Mouse (Mus musculus) forebrain, embryonic 13.5 days (tissue): ENCODE measurements around the gene 1700009N14Rik. TPM values are rescaled to one million over a fixed set of nuclear protein-coding genes. Genes with fewer than 3 reads are reported as not detected.

Experiments used
- ATAC-seq: fragments of 200-750 bp; cut with Nextera tagmentation; 2 replicates; pipeline ENCODE4 v1.8.0; 2017
- H3K27ac ChIP-seq: fragments of 300-500 bp; sonication (generic); 2 replicates; pipeline ENCODE4 v1.5.1; 2015; ENCODE audit warnings: inconsistent platforms, mild to moderate bottlenecking, moderate library complexity
- H3K27me3 ChIP-seq: fragments of 300-500 bp; sonication (generic); 2 replicates; pipeline ENCODE4 v1.6.1; 2015; ENCODE audit warnings: mild to moderate bottlenecking, inconsistent platforms
- H3K36me3 ChIP-seq: fragments of 300-500 bp; sonication (generic); 2 replicates; pipeline ENCODE4 v1.6.1; 2015; ENCODE audit warnings: mild to moderate bottlenecking, inconsistent platforms; ENCODE audit not compliant: poor library complexity, severe bottlenecking
- H3K4me1 ChIP-seq: fragments of 300-500 bp; sonication (generic); 2 replicates; pipeline ENCODE4 v1.6.1; 2015; ENCODE audit warnings: inconsistent platforms
- H3K4me2 ChIP-seq: fragments of 300-500 bp; sonication (generic); 2 replicates; pipeline ENCODE4 v1.6.1; 2015; ENCODE audit warnings: inconsistent platforms, mild to moderate bottlenecking, moderate library complexity
- H3K4me3 ChIP-seq: fragments of 300-500 bp; sonication (generic); 2 replicates; pipeline ENCODE4 v1.5.1; 2015; ENCODE audit warnings: mild to moderate bottlenecking, inconsistent platforms
- H3K9ac ChIP-seq: fragments of 300-500 bp; sonication (generic); 2 replicates; pipeline ENCODE4 v1.6.1; 2015; ENCODE audit warnings: mild to moderate bottlenecking, inconsistent platforms
- H3K9me3 ChIP-seq: fragments of 300-500 bp; sonication (generic); replicated peaks from 2 replicates; pipeline ENCODE4 v1.6.1; 2016; ENCODE audit warnings: inconsistent platforms
- WGBS: fragments of 180-500 bp; shearing (Covaris S2); methylation state at CpG from one replicate; pipeline ENCODE4 v1.1.7; 2015; 5-methylcytosine and 5-hydroxymethylcytosine counted together
- polyA plus RNA-seq: library from polyadenylated mRNA; unstranded; fragments of >200 nt; fragmentation: Nextera tagmentation; extraction: Ambion mirVana; gene quantifications from 2 replicates; pipeline ENCODE4 v1.2.1, GENCODE M21; 2015

1700009N14Rik gene
- polyA plus RNA-seq: not detected in 2 replicates

DNA sequence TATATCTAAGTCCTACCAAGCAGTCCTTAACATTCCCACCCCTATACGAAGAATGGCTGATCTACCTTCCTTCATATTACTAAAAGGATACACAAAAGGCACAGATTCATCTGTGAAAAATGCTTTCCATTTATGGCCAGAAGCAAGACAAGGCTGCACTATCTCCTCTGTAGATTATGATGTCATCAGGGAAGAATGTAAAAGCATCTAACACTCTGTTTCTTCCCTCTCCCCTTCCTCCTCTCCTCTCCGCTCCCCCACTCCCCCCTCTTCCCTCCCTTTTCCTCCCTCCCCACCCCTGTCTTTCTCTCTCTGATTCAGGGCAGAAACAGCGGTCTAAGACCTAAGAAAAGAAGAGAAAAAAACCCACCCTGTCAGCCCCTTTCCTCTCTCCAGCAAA, at the start of gene 1700009N14Rik:
Gene 1700009N14Rik, plus strand, starts transcription at position 227 of the 400 bp plus-strand sequence.
- ATAC-seq: no peak
- no peaks in the 10 kb centered on the region for H3K9me3 ChIP-seq
- 67% methylated on average over 3 of the region's 3 CpGs for WGBS
- no peaks in the 10 kb centered on the region for H3K36me3 ChIP-seq
- H3K27me3 ChIP-seq: no peaks in the 10 kb centered on the region
- no peak within 1 kb of the TSS for H3K4me3 ChIP-seq
- no peak within 1 kb of the TSS for H3K9ac ChIP-seq
- H3K27ac ChIP-seq: no peak within 1 kb of the TSS
- no peak within 1 kb of the TSS for H3K4me2 ChIP-seq
- H3K4me1 ChIP-seq: no peaks in the 10 kb centered on the region

- WGBS: 90% methylated on average over 2 of the region's 2 CpGs
- H3K9ac ChIP-seq: no peak overlapping the region
- no peak overlapping the region for H3K4me3 ChIP-seq
- H3K27me3 ChIP-seq: no peaks in the 10 kb centered on the region
- H3K9me3 ChIP-seq: no peaks in the 10 kb centered on the region
- no peak for ATAC-seq
- no peak overlapping the region for H3K27ac ChIP-seq
- no peak overlapping the region for H3K4me2 ChIP-seq
- no peaks in the 10 kb centered on the region for H3K4me1 ChIP-seq
- no peaks in the 10 kb centered on the region for H3K36me3 ChIP-seq
Measured at GRCm38 (mm10) chr4:39437870-39438367, 12.2 kb upstream of the 1700009N14Rik start.

GRCm38 (mm10) chr4:39474291-39474690, 24.2 kb downstream of the 1700009N14Rik start:
- H3K9ac ChIP-seq: no peak overlapping the region
- WGBS: 76% methylated on average over 2 of the region's 2 CpGs
- H3K4me3 ChIP-seq: no peak overlapping the region
- H3K4me2 ChIP-seq: no peak overlapping the region
- no peaks in the 10 kb centered on the region for H3K4me1 ChIP-seq
- no peak for ATAC-seq
- H3K36me3 ChIP-seq: no peaks in the 10 kb centered on the region
- H3K27me3 ChIP-seq: no peaks in the 10 kb centered on the region
- H3K9me3 ChIP-seq: no peaks in the 10 kb centered on the region
- no peak overlapping the region for H3K27ac ChIP-seq

DNA sequence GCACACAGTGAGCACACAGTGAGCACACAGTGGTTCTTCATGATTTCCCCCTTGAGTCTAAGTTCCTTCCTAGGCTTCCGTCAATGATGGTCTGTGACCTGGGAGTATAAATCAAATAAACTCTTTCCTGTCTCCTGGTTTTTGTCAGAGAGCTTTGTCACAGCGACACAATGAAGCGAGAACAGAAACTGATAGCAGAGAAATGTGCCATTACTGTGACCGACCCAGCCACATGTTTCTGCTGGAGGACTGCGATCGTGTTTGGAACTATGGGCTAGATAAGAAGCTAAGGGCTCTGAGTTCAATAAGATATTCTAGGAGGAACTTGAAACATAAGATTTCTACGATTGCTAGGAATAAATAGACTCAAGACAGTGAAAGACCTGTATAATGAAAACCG, 36.3 kb downstream of the 1700009N14Rik start:
- WGBS: 93% methylated on average over 8 of the region's 8 CpGs

DNA sequence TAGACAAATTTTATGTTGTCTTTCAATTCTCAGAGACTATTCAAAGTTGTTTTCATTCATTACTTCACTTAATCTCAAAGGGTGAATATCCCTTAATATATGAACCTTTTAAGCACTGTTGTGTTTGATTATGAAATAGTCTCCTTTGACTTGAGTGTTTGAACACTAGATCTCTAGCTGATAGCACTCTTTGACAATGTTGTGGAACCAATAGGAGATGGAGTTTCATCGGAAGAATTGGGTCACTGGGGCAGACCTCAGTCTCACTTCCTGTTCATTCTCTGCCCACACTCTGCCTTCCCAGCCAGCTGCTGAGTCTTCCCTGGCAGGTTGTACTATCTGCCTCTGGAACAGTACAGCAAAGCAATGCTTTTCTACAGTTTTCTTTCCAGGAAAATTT, 43.5 kb downstream of the 1700009N14Rik start:
- no peaks in the 10 kb centered on the region for H3K4me1 ChIP-seq

More for the DNA sequence above, 36.3 kb downstream of the 1700009N14Rik start:
- H3K4me1 ChIP-seq: no peaks in the 10 kb centered on the region
- H3K9ac ChIP-seq: no peak overlapping the region
- H3K4me3 ChIP-seq: no peak overlapping the region
- no peaks in the 10 kb centered on the region for H3K36me3 ChIP-seq
- no peaks in the 10 kb centered on the region for H3K27me3 ChIP-seq
- no peak overlapping the region for H3K27ac ChIP-seq
- H3K9me3 ChIP-seq: no peaks in the 10 kb centered on the region
- no peak for ATAC-seq
- no peak overlapping the region for H3K4me2 ChIP-seq

DNA sequence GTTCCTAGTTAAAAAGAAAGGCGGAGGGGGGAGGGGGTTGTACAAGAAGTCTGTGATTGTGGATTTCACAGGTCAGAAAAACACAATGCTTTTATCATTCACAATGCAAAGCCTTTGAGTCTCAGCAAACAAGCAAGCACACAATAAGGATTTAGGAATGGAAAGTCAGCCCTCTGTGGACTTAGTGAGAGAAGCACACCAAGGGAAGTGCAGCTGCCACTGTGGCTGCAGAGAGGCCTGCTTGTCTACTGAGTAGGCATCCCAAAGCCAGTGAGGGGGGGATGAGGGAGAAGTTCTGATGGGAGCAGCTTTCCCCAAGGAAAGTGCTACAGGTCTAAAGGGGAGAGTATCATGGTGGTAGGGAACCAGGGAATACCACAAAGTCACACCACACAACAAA, 45.8 kb downstream of the 1700009N14Rik start:
- no peak overlapping the region for H3K4me2 ChIP-seq
- no peak overlapping the region for H3K4me3 ChIP-seq
- H3K27me3 ChIP-seq: no peaks in the 10 kb centered on the region
- ATAC-seq: no peak
- no peaks in the 10 kb centered on the region for H3K36me3 ChIP-seq
- H3K27ac ChIP-seq: no peak overlapping the region
- 57% methylated on average over 1 of the region's 1 CpGs for WGBS
- H3K4me1 ChIP-seq: no peaks in the 10 kb centered on the region
- H3K9ac ChIP-seq: no peak overlapping the region
- H3K9me3 ChIP-seq: no peaks in the 10 kb centered on the region

More for the DNA sequence above, 43.5 kb downstream of the 1700009N14Rik start:
- Histone ChIP-seq H3K9ac (no peak overlapping the region), H3K9me3 (no peaks in the 10 kb centered on the region), H3K27me3 (no peaks in the 10 kb centered on the region), H3K27ac (no peak overlapping the region), H3K4me3 (no peak overlapping the region), H3K4me2 (no peak overlapping the region), H3K36me3 (no peaks in the 10 kb centered on the region)
- ATAC-seq: no peak
- 86% methylated on average over 1 of the region's 1 CpGs for WGBS
